Mouse (Mus musculus): ENCODE data around the gene Nr2c2. TPM values are rescaled to one million over a fixed set of nuclear protein-coding genes. Genes with fewer than 3 reads are reported as not detected.
"Not testable (repeated sequence)": the region's sequence is repeated elsewhere in the genome, so short reads cannot be mapped to it uniquely, and the experiment has no call there.

The Nr2c2 gene
- polyA plus RNA-seq, 1 experiment: 19.9 TPM

- TF ChIP-seq CTCF (IDR thresholded peaks at IDR 0.05; ENCODE audit: control insufficient read depth, insufficient read depth, low read length) (peak; percentile 99), POLR2A (IDR thresholded peaks at IDR 0.05; ENCODE audit: borderline replicate concordance, control insufficient read depth, low read depth, low read length) (no peak)
- no peak overlapping the region for H3K27ac ChIP-seq (ENCODE audit: control insufficient read depth, insufficient read depth, low read depth, low read length, poor library complexity)
- 54% methylated on average over 16 of the region's 16 CpGs for WGBS
Measured at GRCm38 (mm10) chr6:92067146-92067790, 23.9 kb upstream of the Nr2c2 start.

GRCm38 (mm10) chr6:92071121-92071839 is 19.9 kb upstream of the Nr2c2 start:
- Histone ChIP-seq H3K4me3 (replicated peaks; ENCODE audit: control insufficient read depth, low read depth, low read length) (no peak overlapping the region), H3K4me1 (ENCODE audit: control insufficient read depth, insufficient read depth, low read length) (no peaks in the 10 kb centered on the region), H3K27ac (ENCODE audit: control insufficient read depth, insufficient read depth, low read depth, low read length, poor library complexity) (no peak overlapping the region)
- WGBS: 78% methylated on average over 15 of the region's 15 CpGs
- TF ChIP-seq CTCF (IDR thresholded peaks at IDR 0.05; ENCODE audit: control insufficient read depth, insufficient read depth, low read length) (no peak), POLR2A (IDR thresholded peaks at IDR 0.05; ENCODE audit: borderline replicate concordance, control insufficient read depth, low read depth, low read length) (no peak)

More at GRCm38 (mm10) chr6:92067146-92067790, 23.9 kb upstream of the Nr2c2 start:
- Histone ChIP-seq H3K4me1 (ENCODE audit: control insufficient read depth, insufficient read depth, low read length) (no peaks in the 10 kb centered on the region; the same call in 1 of the 2 replicates), H3K4me3 (replicated peaks; ENCODE audit: control insufficient read depth, low read depth, low read length) (no peak overlapping the region)

- 90% methylated on average over 2 of the region's 2 CpGs for WGBS
- no peak overlapping the region for H3K4me3 ChIP-seq (replicated peaks; ENCODE audit: control insufficient read depth, low read depth, low read length)
- H3K4me1 ChIP-seq (ENCODE audit: control insufficient read depth, insufficient read depth, low read length): no peaks in the 10 kb centered on the region
- H3K27ac ChIP-seq (ENCODE audit: control insufficient read depth, insufficient read depth, low read depth, low read length, poor library complexity): no peak overlapping the region
- TF ChIP-seq CTCF (IDR thresholded peaks at IDR 0.05; ENCODE audit: control insufficient read depth, insufficient read depth, low read length) (no peak), POLR2A (IDR thresholded peaks at IDR 0.05; ENCODE audit: borderline replicate concordance, control insufficient read depth, low read depth, low read length) (no peak)
Measured at GRCm38 (mm10) chr6:92080730-92081129, 10.5 kb upstream of the Nr2c2 start.

- no peaks in the 10 kb centered on the region for H3K4me1 ChIP-seq (ENCODE audit: control insufficient read depth, insufficient read depth, low read length)
- TF ChIP-seq CTCF (IDR thresholded peaks at IDR 0.05; ENCODE audit: control insufficient read depth, insufficient read depth, low read length): no peak
- no peak for TF ChIP-seq POLR2A (IDR thresholded peaks at IDR 0.05; ENCODE audit: borderline replicate concordance, control insufficient read depth, low read depth, low read length)
- no peak overlapping the region for H3K27ac ChIP-seq (ENCODE audit: control insufficient read depth, insufficient read depth, low read depth, low read length, poor library complexity)
- WGBS: 79% methylated on average over 4 of the region's 4 CpGs
- no peak overlapping the region for H3K4me3 ChIP-seq (replicated peaks; ENCODE audit: control insufficient read depth, low read depth, low read length)
Measured at GRCm38 (mm10) chr6:92082756-92083155, 8.4 kb upstream of the Nr2c2 start.

- Histone ChIP-seq H3K4me3 (replicated peaks; ENCODE audit: control insufficient read depth, low read depth, low read length) (no peak overlapping the region), H3K27ac (ENCODE audit: control insufficient read depth, insufficient read depth, low read depth, low read length, poor library complexity) (no peak overlapping the region), H3K4me1 (ENCODE audit: control insufficient read depth, insufficient read depth, low read length) (no peaks in the 10 kb centered on the region)
- no peak for TF ChIP-seq CTCF (IDR thresholded peaks at IDR 0.05; ENCODE audit: control insufficient read depth, insufficient read depth, low read length)
- TF ChIP-seq POLR2A (IDR thresholded peaks at IDR 0.05; ENCODE audit: borderline replicate concordance, control insufficient read depth, low read depth, low read length): no peak
- WGBS: 70% methylated on average over 3 of the region's 3 CpGs
Measured at GRCm38 (mm10) chr6:92084932-92085331, 6.3 kb upstream of the Nr2c2 start.

GRCm38 (mm10) chr6:92089141-92089540 is 2.0 kb upstream of the Nr2c2 start:
- not testable (repeated sequence) for H3K4me1 ChIP-seq (ENCODE audit: control insufficient read depth, insufficient read depth, low read length); H3K4me3 ChIP-seq (replicated peaks; ENCODE audit: control insufficient read depth, low read depth, low read length); H3K27ac ChIP-seq (ENCODE audit: control insufficient read depth, insufficient read depth, low read depth, low read length, poor library complexity)
- WGBS: 90% methylated on average over 7 of the region's 7 CpGs

- H3K4me1 ChIP-seq (ENCODE audit: control insufficient read depth, insufficient read depth, low read length): no peaks in the 10 kb centered on the region
- 93% methylated on average over 4 of the region's 4 CpGs for WGBS
- no peak overlapping the region for H3K27ac ChIP-seq (ENCODE audit: control insufficient read depth, insufficient read depth, low read depth, low read length, poor library complexity)
- no peak for TF ChIP-seq CTCF (IDR thresholded peaks at IDR 0.05; ENCODE audit: control insufficient read depth, insufficient read depth, low read length)
- no peak for TF ChIP-seq POLR2A (IDR thresholded peaks at IDR 0.05; ENCODE audit: borderline replicate concordance, control insufficient read depth, low read depth, low read length)
- no peak overlapping the region for H3K4me3 ChIP-seq (replicated peaks; ENCODE audit: control insufficient read depth, low read depth, low read length)
Measured at GRCm38 (mm10) chr6:92089982-92090381, 1.2 kb upstream of the Nr2c2 start.

- TF ChIP-seq CTCF (IDR thresholded peaks at IDR 0.05; ENCODE audit: control insufficient read depth, insufficient read depth, low read length) (no peak), POLR2A (IDR thresholded peaks at IDR 0.05; ENCODE audit: borderline replicate concordance, control insufficient read depth, low read depth, low read length) (no peak)
- H3K4me1 ChIP-seq (ENCODE audit: control insufficient read depth, insufficient read depth, low read length): no peaks in the 10 kb centered on the region
- H3K4me3 ChIP-seq (replicated peaks; ENCODE audit: control insufficient read depth, low read depth, low read length): peak overlapping the region; percentile 99
- H3K27ac ChIP-seq (ENCODE audit: control insufficient read depth, insufficient read depth, low read depth, low read length, poor library complexity): no peak overlapping the region
- 2% methylated on average over 4 of the region's 4 CpGs for WGBS
Measured at GRCm38 (mm10) chr6:92090497-92090896, 693 bp upstream of the Nr2c2 start.

Data from bone marrow, adult 2 months (tissue).